ENCODE assay signal across 16 mouse cellular contexts in the genomic region with DNA sequence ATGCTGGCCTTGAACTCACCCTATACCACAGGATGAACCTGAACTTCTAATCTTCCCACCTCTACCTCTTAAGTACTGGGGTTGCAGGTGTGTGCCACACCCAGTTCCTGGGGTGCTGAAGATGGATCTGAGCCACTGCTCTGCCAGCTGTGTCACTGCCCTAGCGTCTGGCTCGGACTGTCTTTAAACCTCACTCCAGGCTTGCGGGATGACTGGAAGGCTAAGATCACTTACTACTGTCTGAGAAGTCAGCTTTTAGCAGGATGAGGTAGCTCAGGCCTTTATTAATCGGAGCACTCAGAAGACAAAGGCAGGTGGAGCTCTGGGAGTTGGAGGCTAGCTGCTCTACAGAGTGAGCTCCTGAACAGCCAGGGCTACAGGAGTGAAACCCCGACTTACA.
"Had no signal": no experiment of that assay in that cellular context is flagged by ENCODE, and none has a peak within 500 bp of the region (broad histone marks: within the 10 kb centered on the region; RNA-seq: fewer than 3 reads in every experiment).

No protein-coding gene starts in this region.

- H3K27me3 ChIP-seq: limb, embryonic 12.5 days; limb, embryonic 15.5 days; midbrain, embryonic 13.5 days; neural tube, embryonic 13.5 days had no signal

- H3K9me3 ChIP-seq: limb, embryonic 12.5 days; limb, embryonic 15.5 days; midbrain, embryonic 10.5 days; midbrain, embryonic 13.5 days; neural tube, embryonic 13.5 days had no signal

- H3K4me3 ChIP-seq: limb, embryonic 12.5 days; limb, embryonic 15.5 days; midbrain, embryonic 10.5 days; midbrain, embryonic 13.5 days; myocyte; neural tube, embryonic 13.5 days had no signal

- H3K4me2 ChIP-seq: limb, embryonic 12.5 days; limb, embryonic 15.5 days; liver, embryonic 11.5 days; lung, embryonic 14.5 days; midbrain, embryonic 13.5 days; neural tube, embryonic 13.5 days had no signal

- H3K27ac ChIP-seq: limb, embryonic 12.5 days; liver, embryonic 14.5 days; macrophage; midbrain, embryonic 10.5 days; midbrain, embryonic 13.5 days; neural tube, embryonic 13.5 days had no signal

- ATAC-seq: liver, postnatal 0 days; midbrain, embryonic 13.5 days; midbrain, embryonic 16.5 days had no signal

- H3K9ac ChIP-seq: limb, embryonic 12.5 days; limb, embryonic 15.5 days; liver, embryonic 14.5 days; liver, postnatal 0 days; lung, embryonic 14.5 days; midbrain, embryonic 13.5 days; neural tube, embryonic 13.5 days had no signal

- H3K36me3 ChIP-seq: limb, embryonic 12.5 days; limb, embryonic 15.5 days; midbrain, embryonic 10.5 days; midbrain, embryonic 13.5 days; neural tube, embryonic 13.5 days had no signal

- DNase-seq: kidney, postnatal 36 days; left cerebral cortex, postnatal 4 days; liver, postnatal 0 days; retina, postnatal 1 day; thymus, postnatal 25 days had no signal
